Mouse (Mus musculus): ENCODE measurements at regions not wholly inside any gene's neighbourhood (a gene's known extent, or its start where the extent isn't known, plus 50 kb on each side); places are given as distances from the start of the nearest gene placed in this dataset.
A peak's percentile ranks its signal among the peaks of the same experiment; 100 is the strongest.

DNA sequence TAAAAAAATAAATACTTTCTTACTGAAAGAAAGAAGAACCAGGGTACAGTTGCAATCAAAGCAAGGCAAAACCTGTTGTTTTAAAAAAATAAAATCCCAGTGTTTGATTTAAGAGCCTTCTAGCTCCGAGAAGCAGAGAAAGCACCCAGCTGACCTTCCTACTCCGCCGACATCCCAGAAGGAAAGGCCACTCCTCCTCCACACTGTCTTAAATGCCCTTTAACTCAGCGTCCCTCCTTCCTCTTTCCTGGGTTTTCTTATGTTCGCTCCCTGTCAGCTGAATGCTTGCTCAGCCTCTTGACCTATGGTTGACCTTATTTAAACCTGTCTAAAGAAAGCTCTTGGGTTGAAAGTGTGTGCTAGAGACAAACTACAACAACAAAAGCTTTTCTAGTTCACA lies 79.1 kb downstream of the Sptssa start:
- DNase-seq (ENCODE audit: extremely low spot score, low spot score): no peak

DNA sequence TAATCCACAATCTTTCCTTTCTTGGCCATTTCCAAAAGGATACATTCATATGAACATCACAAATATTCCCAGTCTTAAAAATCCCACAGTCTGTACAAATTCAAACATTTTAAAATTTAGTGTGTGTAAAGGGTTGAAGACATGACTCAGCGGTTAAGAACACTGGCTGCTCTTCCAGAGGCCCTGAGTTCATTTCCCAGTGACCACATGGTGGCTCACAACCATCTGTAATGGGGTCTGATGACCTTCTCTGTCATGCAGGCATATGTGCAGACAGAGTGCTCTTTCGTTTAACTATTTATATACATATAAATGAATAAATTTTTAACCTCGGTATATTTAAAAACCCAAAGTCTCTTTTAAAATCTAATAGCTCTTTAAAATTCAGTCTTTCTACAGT lies 79.6 kb downstream of the Sptssa start:
- DNase-seq (ENCODE audit: extremely low spot score, low spot score): no peak

DNA sequence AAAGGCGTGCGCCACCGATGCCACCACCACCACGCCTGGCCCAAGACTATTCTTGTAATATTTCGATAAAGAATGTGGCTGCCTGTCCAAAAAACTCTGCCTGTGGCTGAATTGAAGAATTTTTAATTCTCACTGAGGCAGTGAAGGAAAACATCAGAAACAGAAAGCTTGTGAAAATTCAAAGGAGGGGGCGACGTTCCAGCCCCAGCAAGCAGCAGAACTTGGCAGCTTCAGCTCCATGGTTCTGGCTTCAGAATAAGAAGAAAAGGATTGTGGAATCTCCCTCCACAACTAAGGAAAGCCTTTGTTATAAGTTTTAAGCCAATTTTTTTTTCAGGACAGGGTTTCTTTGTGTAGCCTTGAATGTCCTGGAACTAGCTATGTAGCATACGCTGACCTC lies 83.5 kb downstream of the Sptssa start:
- no peak for DNase-seq (ENCODE audit: extremely low spot score, low spot score)

GRCm38 (mm10) chr12:54568078-54568931 lies 88.1 kb downstream of the Sptssa start:
- DNase-seq (ENCODE audit: extremely low spot score, low spot score): no peak

DNA sequence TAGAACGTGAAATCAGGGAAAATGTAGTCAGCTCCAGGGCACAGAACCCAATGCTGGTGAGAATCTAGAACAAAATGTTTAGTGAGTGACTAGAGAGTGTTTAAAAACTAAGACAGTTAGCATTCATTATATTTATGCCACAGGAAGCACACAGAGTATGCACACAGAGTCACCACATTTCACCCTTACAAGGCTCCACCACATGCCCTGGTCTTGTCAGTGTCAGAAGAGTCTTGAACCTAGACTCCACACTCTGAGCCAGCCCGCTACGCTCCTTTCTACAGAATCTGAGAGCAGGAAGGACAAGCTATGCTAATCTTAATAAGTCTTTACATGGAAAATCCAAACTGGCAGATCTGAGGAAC lies 89.0 kb downstream of the Sptssa start:
- DNase-seq (ENCODE audit: extremely low spot score, low spot score): no peak

- no peak for DNase-seq (ENCODE audit: extremely low spot score, low spot score)
Measured at GRCm38 (mm10) chr12:54566532-54567425, 89.6 kb downstream of the Sptssa start.

GRCm38 (mm10) chr12:54561981-54562380 lies 94.4 kb downstream of the Sptssa start:
- DNase-seq (ENCODE audit: extremely low spot score, low spot score): no peak

DNA sequence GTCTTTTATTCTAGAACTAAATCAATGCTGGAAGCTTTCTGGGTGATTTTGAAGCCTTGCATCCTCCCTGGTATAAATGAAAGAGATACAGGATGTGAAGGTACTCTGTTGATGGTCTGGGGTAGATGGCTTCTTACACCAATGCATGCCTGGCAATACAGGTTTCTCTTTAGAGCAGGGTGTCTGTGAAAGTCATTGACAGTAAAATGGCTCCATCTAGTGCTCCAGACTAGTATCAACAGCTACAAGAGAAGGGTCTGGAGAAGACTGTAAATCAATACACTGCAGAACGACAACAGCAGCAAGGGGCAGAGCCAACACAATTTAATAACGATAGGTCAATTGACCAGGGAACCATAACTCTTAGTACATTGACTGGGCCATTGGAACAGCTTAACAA lies 98.3 kb downstream of the Sptssa start:
- DNase-seq (ENCODE audit: extremely low spot score, low spot score): no peak

DNA sequence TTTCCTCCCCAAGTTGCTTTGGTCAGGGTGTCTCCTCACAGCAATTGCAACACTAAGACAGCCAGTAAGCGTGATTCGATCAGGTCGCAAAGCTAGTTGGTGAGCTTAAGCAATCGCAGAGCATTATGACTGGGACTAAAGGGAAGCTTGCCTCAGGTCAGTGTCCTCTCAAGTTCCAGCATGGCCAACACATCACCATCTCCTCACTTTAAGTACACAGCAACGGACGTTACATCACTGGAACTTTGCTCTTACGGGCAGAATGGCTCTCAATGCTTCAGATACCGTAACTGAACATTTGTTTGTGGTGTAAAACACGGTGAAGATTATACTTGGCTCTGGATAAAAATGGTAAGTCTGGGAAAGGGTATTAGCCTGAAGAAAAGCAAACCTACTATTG lies 106.7 kb downstream of the Sptssa start:
- DNase-seq (ENCODE audit: extremely low spot score, low spot score): no peak

GRCm38 (mm10) chr12:54545821-54546608 lies 110.4 kb downstream of the Sptssa start:
- DNase-seq (ENCODE audit: extremely low spot score, low spot score): peak; percentile 87

- no peak for DNase-seq (ENCODE audit: extremely low spot score, low spot score)
Measured at GRCm38 (mm10) chr12:54538320-54538705, 118.1 kb downstream of the Sptssa start.

GRCm38 (mm10) chr12:54537690-54538319 lies 118.6 kb downstream of the Sptssa start:
- no peak for DNase-seq (ENCODE audit: extremely low spot score, low spot score)

- no peak for DNase-seq (ENCODE audit: extremely low spot score, low spot score)
Measured at GRCm38 (mm10) chr12:54537022-54537421, 119.4 kb downstream of the Sptssa start.

GRCm38 (mm10) chr12:54535556-54536516 lies 120.5 kb downstream of the Sptssa start:
- no peak for DNase-seq (ENCODE audit: extremely low spot score, low spot score)

- no peak for DNase-seq (ENCODE audit: extremely low spot score, low spot score)
Measured at GRCm38 (mm10) chr12:54534910-54535309, 121.5 kb downstream of the Sptssa start.

GRCm38 (mm10) chr12:54533134-54533533 lies 123.2 kb downstream of the Sptssa start:
- no peak for DNase-seq (ENCODE audit: extremely low spot score, low spot score)

DNA sequence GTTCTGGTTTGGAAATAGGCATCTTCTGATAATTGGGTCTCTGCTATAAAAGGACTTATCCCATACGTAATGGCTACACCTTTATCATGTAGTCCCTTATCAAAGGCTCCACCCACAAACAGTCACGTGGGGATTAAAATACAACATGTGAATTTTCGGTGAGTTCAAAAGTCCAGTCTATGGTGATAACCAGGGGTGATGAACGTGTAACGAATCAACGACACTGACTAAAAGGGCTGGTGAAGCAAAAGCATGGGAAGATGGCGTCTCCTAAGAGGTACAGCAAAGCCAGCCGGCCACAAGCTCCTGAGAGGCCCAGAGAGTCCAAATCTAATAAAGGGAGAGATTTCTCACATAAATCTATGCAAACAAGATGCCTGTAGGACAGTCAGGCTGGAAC lies 124.3 kb downstream of the Sptssa start:
- no peak for DNase-seq (ENCODE audit: extremely low spot score, low spot score)

DNA sequence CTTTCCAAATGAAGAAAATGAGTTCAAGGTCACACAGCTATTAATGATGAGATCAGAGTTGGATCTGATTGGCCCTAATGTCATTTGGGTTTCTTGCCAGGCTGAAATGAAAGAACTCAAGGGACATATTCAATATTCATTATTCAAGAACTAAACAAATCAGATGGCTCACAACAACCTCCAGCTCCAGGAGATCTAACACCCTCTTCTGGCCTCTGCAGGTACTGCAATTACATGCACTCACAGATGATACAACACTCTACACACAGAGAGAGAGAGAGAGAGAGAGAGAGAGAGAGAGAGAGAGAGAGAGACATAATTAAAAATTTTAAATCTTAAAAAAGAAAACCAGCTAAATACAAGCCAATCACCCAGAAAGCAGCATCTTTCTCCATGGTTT lies 128.3 kb downstream of the Sptssa start:
- DNase-seq (ENCODE audit: extremely low spot score, low spot score): no peak

- DNase-seq (ENCODE audit: extremely low spot score, low spot score): no peak
Measured at GRCm38 (mm10) chr12:54527577-54527976, 128.8 kb downstream of the Sptssa start.

GRCm38 (mm10) chr12:54520406-54520805 lies 136.0 kb downstream of the Sptssa start:
- no peak for DNase-seq (ENCODE audit: extremely low spot score, low spot score)

Data from neural tube, embryonic 10.5 days (tissue).